Mouse (Mus musculus) B cell, adult 2 months (primary cell): ENCODE results near the gene Chaf1b.
A peak's percentile ranks its signal among the peaks of the same experiment; 100 is the strongest.

Experiments
- DNase-seq, 2 experiments: peaks; one replicate each; pipeline ENCODE4 v3.0.0; 2022

The Chaf1b gene

DNA sequence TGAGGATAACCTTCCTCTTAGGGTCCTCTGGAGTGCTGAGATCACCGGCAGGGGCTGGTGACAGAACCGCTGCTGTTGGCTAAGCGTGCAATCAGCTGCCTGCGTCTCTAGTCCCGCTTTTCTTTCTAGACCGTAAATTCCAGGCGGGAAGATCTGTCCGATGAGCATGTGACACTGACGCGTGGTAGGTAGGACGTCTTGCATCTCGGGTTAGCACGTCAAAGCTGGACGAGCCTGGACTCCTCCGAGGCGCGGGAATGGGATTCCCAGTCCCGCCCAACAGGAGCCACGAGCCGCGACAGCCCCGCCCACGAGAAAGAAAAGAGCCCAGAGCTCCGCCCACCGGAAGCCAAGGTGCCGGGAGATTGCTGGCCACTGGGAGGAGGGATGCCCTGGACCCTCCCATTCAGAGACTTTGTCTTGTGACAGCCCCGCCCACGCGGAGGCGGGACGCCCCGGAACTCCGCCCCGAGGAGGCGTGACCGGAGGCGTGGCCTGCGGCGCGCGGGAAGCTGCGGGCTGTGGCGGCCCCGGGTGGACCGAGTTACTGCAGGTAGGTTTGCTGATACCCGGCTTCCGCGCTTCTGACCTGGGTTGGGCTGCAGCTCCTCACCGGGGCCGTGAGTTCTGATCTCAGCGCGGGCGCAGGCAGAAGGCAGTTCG is at the start of gene Chaf1b:
Chaf1b (plus strand) TSS at position 479 of the 663 bp plus-strand sequence.
- DNase-seq: peak; percentile 100

DNA sequence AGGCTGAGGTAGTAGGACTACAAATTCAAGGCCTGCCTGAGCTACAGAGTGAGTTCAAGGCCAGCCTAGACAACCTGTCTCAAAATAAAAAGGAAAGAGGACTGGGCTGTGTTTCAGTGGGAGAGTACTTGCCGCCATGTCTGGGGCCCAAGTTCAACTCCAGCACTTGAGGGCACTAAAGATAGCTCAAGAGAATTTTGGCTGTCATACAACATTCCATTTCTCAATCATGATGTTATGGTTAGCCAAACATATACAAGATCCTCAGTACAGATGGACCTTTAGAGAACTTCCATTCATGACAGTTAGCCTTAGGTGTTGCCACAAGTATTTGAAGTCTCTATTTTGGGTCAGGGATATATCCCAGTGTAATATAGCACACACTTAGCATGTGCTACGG is 49.6 kb upstream of the Chaf1b start:
- no peak for DNase-seq

DNA sequence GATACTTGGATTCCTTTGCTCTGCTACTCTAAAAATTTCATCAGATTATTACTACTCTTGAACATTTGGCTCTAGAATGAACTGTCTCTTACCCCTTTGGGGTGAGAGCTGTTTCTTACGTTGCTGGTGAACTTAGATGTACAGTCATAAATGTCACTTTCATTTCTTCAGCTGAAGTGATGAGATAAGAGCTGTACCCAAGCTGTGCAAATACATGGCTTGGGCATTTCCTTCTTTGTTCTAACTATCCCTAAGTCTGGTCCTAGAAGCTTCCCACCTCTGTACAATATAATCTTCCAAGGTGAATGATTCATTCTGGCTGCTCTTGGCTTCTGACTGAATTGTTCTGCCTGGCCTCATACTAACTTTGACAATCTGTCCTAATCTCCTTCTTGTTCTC is 44.7 kb upstream of the Chaf1b start:
- DNase-seq: no peak

DNA sequence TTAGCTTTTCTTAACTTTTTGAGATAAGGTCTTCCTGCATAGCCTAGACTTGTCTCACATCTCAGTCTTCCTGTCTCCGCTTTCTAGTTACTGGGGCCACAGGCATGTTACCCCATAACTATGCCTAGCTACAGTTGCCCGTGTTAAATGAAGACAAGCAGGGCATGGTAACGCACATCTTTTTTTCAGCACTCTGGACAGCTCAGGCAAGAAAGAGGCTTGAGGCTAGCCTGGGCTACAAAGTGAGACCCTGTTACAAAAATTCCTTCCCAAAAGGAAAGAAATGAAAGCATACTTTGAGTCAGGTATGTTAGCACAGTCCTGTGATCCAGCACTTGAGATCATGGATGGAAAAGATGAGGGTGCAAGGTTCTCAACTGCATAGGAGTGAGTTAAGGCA is 33.2 kb upstream of the Chaf1b start:
- no peak for DNase-seq

DNA sequence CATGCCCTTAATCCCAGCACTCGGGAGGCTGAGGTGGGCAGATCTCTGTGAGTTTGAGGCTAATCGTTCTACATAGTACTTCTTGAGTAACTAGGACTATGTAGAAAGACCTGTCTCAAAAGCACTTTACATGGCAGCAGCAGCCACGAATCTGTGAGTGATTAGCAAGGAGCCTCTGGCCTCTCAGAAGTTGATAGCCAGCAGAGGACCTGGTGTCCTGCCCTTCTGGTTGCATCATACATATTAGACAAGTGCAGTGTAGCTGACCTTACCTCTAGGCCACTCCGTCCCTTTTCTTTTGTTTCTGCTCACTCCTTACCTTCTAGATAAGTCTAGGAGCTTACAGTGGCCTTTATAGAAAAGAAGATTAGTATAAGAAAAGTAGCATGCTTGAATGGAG is 23.7 kb upstream of the Chaf1b start:
- DNase-seq: no peak

DNA sequence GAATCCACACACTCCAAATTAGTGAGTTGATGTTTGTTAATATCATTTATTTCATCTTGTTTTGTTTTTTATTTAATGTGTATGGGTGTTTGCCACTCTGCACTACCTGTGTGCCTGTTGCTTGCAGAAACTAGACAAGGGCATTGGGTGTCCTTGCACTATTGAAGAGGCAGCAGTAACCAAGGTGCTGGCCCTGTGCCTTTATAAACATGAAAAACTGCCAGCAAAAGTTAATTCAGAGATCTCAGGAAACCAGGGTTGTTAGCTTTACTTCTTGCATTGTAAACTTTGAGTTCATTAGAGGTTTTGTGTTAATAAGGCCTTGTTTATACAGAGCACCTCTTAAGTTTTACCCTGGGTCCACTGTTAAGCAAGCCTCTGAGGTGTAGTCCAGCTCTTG is 23.0 kb upstream of the Chaf1b start:
- no peak for DNase-seq

DNA sequence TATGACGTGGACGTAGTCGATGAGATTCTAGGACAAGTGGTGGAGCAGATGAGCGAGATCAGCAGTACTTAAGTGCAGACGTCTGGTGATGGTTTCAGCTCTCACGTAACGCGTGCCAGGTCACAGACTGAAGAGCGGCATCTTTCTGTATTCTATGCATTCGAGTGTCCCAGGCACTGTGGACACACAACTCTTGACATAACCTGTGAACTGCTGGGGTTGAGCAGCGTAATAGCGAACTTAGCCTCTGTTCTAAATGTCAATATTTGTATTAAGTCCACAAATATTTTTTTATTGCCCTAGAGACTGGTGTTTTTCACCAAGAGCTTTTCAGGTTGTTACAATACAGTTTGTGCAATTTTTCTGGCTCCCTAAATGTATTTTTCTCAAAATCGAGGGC is 8.9 kb upstream of the Chaf1b start:
- DNase-seq: no peak

DNA sequence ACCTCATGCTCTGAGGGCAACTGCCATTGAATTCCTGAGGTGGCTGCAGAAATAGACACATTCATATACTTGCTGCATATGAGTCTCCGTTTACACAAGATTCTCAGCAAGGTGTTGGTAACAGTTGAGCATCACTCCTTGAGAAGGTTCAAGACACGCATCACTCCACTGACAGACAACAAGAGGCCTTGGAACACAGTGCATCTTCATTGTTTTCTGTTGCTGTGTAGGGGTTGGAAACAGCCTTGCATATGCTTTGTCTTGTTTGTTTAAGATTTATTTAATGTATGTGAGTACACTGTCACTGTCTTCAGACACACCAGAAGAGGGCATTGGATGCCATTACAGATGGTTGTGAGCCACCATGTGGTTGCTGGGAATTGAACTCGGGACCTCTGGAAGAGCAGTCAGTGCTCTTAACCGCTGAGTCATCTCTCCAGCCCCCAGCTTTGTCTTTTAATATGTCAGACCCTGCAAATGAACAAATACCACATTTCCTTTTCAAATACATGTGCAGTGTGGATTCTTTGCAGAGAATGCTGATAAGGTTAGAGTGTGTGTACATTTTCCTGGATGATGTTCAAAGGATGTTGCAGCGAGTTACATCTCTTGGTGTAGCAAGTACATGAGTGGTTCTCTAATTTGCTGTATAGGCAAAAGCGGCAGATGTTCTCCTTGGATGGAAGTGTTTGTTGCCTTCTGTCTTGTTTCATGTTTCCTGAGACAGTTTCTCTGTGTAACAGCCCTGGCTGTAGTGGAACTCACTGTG is 5.9 kb upstream of the Chaf1b start:
- DNase-seq: no peak

DNA sequence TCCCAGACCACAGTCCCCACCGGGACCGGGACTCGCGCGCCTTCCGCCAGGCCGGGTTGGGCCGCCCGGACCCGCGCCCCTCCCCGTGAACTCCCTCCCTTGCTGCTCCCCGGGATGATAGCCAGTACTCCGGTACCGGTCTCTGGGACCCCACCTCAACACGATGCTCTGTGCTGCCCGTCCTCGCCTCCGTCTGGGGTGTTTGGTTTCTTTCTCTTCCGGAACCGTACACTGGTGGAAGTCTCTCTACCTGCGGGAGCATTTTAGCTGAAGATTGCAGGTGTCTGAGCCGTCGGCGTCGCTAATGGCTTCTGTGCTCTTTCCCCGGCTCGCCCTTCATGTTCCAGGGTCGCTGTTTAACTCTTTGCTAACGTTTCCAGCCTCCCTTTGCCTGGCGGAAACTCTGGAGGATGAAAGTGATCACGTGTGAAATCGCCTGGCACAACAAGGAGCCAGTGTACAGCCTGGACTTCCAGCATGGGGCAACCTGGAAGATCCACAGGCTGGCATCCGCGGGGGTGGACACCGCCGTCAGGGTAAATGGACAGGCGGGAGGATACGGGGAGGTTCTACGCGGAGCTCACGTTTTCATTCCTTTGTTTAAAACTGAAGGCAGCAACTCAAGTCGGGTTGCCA is 503 bp downstream of the Chaf1b start:
- peak in 1 of 2 experiments; percentile 19 for DNase-seq

DNA sequence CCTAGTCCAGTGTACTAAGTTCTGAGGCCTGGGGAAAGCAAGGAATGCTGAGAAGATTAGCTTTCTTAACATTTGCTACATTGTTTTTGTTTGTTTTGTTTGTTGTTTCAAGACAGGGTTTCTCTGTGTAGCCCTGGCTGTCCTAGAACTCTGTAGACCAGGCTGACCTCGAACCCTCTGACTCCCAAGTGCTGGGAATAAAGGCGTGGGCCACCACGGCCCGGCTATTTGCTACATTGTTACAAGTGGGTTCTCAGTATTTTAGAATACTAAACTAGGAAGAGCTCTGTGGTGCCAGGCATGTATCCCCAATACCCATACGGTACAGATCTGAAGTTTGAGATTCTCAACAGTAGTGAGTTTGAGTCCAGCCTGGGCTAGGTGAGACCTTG is 1.0 kb downstream of the Chaf1b start:
- peak in 1 of 2 experiments; percentile 3 for DNase-seq

DNA sequence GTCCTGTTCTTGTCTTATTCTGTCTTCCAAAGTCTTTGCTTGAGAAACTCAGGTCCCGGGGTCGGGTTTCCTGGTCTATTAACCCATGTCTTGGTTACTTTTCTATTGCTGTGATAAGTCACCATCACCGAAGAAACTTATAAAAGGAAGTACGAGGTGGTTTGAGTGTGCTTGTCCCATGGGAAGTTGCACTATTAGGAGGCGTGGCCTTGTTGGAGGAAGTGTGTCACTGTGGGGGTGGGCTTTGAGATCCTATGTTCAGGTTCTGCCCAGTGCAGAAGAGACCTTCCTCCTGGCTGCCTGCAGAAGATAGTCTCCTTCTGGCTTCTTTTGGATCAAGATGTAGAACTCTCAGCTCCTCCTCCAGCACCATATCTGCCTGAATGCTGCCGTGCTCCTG is 4.8 kb downstream of the Chaf1b start:
- peak; percentile 31 to 35 for DNase-seq

DNA sequence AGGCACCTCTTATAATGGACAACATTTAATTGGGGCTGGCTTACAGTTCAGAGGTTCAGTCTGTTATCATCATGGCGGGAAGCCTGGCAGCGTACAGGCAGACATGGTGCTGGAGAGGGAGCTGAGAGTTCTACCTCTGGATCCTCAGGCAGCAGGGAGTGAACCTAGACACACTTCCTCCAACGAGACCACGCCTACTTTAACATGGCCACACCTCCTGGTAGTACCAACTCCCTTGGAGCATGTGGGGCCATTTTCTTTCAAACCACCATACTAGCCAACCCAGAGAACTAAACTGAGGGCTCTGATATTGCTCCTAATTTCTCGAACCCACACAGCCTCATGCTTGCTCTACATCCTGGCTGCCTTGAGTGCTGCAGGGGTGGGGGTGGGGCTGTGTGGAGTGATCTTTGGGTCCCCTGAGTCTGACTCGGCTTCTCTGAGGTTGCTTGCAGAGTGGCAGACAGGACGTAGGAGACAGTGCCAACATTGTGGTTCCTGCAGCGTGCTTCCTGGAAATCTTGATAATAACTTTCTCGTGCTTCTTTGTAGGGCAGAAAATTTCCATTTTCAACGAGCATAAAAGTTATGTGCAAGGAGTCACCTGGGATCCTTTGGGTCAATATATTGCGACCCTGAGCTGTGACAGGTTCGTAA is 7.4 kb downstream of the Chaf1b start:
- DNase-seq: no peak

DNA sequence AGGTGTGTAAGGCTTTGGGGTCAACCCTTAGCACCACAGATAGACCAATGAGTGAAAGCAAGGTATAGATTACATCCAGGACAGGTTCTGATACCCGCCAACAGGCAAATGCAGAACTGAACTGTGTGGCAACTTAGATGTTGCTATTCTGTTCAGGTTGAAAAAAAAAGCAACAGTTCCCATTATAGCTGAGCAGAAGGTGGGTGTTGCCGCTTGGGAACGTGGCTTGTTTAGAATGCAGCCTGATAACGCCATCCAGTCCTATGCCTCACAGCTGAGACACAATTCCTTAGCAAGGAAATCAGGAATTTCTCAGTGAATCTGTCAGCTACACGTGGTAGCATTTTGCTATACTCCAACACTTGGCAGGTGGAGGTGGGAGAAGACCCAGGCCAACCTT is 9.6 kb downstream of the Chaf1b start:
- DNase-seq: no peak

DNA sequence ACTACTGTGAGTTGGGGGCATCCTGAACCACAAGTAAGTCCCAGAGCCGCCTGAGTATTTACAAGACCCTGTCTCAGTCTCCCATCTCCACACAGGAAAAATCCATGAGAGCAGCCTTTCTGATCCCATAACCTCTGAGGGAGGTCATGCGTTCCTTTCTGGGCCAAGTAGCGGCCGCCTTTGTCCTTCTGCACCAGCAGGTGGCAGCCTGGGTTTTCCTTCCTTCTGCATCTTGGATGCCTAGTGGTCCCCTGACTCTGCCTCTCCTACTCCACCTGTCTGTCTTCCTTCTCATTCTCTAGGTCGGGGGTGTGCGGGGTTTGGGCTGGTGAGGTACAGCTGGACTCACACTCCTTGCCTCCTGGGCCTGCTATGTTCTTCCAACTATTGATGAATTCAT is 19.3 kb downstream of the Chaf1b start:
- peak in 1 of 2 experiments; percentile 18 for DNase-seq

DNA sequence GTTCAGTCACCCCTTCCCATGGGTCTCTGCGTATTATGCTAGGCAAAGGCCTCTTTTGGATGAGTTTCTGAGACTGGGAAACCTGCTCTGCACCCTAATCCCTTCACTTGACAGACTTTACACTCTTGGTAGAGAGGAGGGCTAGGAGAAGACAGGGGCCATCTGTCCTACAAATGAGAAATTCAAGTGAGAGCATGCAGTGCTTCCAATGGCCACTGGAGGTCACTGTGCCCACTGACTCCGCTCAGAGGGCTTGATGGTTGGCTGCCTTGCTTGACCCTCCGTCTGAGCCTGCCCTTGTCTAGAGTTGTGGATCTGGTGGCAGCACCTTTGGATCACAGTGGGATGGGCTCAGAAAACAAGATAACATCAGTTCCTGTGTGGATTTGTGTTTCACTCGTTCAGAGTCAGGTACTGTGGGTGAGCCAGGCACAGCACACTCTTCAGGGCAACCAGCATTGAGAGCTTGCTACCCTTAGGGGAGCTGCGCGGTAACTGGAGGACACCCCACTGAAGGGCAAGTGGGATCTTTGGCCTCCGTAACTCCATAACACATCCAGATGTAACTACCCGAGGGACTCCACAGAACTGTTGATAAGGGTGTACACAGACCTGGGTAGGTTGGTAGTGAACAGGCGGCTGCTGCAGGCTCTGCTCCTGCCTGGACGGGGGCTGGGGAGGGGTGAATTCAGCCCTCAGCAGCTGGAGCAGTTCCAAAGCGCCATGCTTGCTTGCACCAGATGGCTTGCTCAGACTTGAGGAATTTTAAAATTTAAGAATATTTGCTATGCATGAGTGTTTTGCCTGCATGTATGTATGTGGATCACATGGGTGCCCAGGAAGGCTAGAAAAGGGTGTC is 22.7 kb downstream of the Chaf1b start:
- DNase-seq: peak; percentile 63 to 64

DNA sequence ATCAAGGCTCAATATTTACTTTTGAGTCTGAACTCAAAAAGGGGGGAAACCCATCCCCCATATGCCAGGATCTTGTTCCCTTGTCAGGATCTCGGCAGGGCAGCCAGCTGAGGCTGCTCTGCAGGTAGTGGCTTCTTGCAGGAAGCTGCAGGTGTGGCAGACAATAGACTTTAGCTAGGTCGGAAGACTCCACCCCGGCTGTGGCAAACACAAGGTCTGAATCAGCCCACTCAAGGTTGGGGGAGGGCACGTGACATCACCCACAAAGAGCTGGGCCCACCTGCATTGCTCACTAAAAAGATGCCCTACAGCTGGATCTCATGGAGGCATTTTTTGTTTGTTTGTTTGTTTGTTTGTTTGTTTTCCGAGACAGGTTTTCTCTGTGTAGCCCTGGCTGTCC is 24.1 kb downstream of the Chaf1b start:
- DNase-seq: no peak

DNA sequence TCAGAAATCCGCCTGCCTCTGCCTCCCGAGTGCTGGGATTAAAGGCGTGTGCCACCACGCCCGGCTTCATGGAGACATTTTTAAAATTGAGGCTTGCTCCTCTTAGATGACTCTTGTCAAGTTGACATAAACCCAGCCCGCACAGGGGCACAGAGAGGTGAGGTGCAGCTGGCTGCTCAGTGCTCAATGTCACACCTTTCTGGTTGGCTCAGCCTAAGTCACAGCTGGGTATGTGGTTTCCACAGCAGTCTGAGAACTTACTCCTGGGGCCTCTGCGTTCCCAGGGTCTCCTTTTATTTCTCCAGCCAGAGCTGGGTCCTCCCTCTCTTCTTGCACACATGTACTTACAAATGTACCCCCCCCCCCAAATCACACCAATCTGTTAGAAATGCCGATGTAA is 24.5 kb downstream of the Chaf1b start:
- no peak for DNase-seq

DNA sequence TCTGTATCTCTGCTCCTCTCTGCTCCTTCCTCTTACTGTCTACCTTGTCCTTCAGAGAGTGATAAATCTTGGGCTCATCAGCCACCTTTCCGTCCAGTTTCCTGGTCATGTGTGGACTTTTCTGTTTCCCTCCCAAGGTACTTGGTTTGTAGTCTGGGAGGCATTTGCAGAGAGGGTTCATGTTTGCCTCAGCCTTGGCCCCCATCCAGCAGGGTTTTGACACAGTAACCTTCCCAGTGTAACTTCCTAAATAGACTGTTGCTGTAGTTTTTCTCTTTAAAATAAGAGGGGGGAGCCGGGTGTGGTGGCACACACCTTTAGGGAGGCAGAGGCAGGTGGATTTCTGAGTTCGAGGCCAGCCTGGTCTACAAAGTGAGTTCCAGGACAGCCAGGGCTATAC is 26.2 kb downstream of the Chaf1b start:
- no peak for DNase-seq

DNA sequence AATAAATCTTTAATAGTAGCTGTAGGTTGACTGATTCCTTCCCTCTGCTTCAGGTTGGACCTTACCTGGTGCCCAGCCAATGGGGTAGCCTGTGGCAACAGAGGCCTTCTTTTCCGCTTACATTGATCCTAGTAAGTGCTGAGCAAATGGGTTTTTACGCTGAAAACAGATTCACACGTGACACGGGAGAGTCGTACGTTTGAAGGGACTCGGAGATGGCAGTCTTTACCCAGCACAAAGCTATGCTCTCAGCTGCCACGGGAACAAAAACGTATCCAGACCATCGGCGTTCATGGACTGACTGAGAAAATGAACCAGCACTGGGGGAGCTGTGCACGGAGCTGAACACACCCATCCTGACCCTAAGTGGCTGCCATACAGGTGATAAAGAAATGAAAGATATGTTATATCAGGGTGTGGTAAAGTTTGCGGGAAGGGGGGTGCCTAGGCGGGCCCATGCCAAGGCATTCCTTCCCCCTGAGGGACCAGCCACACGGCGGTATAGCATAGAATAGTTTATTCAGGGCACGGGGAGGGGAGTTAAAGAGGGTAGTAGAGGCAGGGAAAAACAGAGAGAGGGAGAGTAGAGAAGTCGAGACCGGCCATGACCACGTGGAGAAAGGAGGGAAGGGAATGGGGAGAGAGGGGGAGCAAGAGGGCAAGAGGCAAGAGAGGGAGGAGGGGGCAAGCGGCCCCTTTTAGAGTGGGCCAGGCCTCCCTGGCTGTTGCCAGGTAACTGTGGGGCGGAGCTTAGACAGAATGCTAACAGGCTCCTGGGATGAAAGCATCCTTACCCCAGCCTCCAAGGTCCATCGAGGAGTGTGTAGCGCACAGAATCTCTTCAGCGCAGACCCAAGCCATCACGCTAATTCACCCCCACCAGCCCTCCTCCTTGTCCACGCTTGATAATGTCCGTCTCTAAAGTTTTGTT is 27.3 kb downstream of the Chaf1b start:
- DNase-seq: no peak

DNA sequence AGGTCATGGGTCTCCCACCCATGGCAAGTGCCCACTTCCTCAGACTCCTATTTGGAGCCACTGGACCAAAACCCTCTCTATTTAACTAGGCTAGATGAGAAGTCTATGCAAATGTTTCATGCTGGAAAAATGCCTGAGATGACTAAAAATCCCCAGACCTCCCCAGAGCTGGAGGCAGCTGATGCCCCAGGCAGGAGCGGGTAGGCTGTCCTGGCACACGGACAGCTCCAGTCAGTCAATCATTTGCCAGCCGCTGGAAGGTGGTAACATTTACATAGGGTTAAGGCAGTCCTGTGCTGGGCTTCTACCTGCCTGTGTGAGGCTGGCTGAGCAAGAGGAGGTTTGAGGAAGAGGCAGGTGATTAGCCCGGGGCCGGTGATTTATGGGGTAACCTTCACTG is 28.5 kb downstream of the Chaf1b start:
- peak in 1 of 2 experiments; percentile 17 for DNase-seq

DNA sequence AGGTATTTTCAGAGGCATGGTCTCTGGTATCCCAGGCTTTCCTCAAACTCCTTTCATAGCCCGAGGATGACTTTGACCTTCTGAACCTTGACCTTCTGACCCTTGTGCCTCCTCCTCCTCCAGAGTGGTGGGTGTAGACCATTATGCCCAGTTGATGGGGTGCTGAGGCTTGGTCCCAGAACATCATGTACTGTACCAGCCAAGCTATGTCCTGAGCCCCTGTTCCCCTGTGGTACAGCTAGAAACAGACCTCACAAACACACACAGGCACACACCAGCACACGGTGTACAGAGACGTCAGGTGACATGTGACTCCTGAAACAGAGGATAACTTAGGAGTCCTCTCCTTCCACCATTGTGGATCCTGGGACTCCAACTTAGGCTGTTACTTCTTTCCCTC is 29.1 kb downstream of the Chaf1b start:
- DNase-seq: no peak
